11 mouse cellular contexts compared by ENCODE assay signal in genomic region chr8:91806720-91807241, GRCm38 (mm10). TPM values are rescaled to one million over a fixed set of nuclear protein-coding genes. Genes with fewer than 3 reads are reported as not detected.
DNase-seq lines count a peak whose midpoint lies in the region; ATAC-seq and TF ChIP-seq lines count a peak whose summit lies in the region.
"Had no signal": no experiment of that assay in that cellular context is flagged by ENCODE, and none has a peak within 500 bp of the region (broad histone marks: within the 10 kb centered on the region; RNA-seq: fewer than 3 reads in every experiment).

No protein-coding gene starts in this region.

- no peak overlapping the region for H3K27ac ChIP-seq in liver, embryonic 11.5 days (ENCODE audit: low read depth, low read length)
- H3K27ac ChIP-seq in liver, postnatal 0 days (ENCODE audit: low read depth): no peak overlapping the region
- no peak overlapping the region for H3K27ac ChIP-seq in kidney, adult 2 months (ENCODE audit: insufficient read depth, low read depth, low read length)
- peak overlapping the region; percentile 89 for H3K27ac ChIP-seq in lung, embryonic 16.5 days (ENCODE audit: low read length)
- no peak overlapping the region for H3K27ac ChIP-seq in neural tube, embryonic 14.5 days (ENCODE audit: low read depth, low read length)

- H3K4me3 ChIP-seq in liver, embryonic 11.5 days (ENCODE audit: low read depth, low read length): no peak overlapping the region
- H3K4me3 ChIP-seq in liver, postnatal 0 days (ENCODE audit: low read depth, low read length): no peak overlapping the region
- H3K4me3 ChIP-seq in kidney, adult 2 months (ENCODE audit: insufficient read depth, low read depth, low read length): no peak overlapping the region
- H3K4me3 ChIP-seq in lung, embryonic 16.5 days (ENCODE audit: low read length): peak overlapping the region; percentile 45
- no peak overlapping the region for H3K4me3 ChIP-seq in neural tube, embryonic 14.5 days (ENCODE audit: low read depth, low read length)

- no peak overlapping the region for H3K9ac ChIP-seq in liver, embryonic 11.5 days (ENCODE audit: low read depth, low read length)
- no peak overlapping the region for H3K9ac ChIP-seq in liver, postnatal 0 days (replicated peaks)
- peak overlapping the region; percentile 64 for H3K9ac ChIP-seq in lung, embryonic 16.5 days (ENCODE audit: low read length)
- no peak overlapping the region for H3K9ac ChIP-seq in neural tube, embryonic 14.5 days (replicated peaks; ENCODE audit: low read depth, low read length)

- peak overlapping the region; percentile 43 for H3K4me2 ChIP-seq in liver, embryonic 11.5 days
- H3K4me2 ChIP-seq in liver, postnatal 0 days (ENCODE audit: low read depth, low read length): no peak overlapping the region
- peak overlapping the region; percentile 69 for H3K4me2 ChIP-seq in lung, embryonic 16.5 days (ENCODE audit: low read depth, low read length)
- H3K4me2 ChIP-seq in neural tube, embryonic 14.5 days (ENCODE audit: low read depth, low read length): peak overlapping the region; percentile 26; the same call in 1 of the 2 replicates

- WGBS in liver, embryonic 11.5 days: 7% methylated on average over 12 of the region's 12 CpGs
- 10% methylated on average over 12 of the region's 12 CpGs for WGBS in liver, postnatal 0 days (ENCODE audit: insufficient replicate concordance)
- 43% methylated on average over 12 of the region's 12 CpGs for WGBS in kidney, adult 2 months
- WGBS in lung, embryonic 16.5 days: 11% methylated on average over 12 of the region's 12 CpGs
- 17% methylated on average over 12 of the region's 12 CpGs for WGBS in neural tube, embryonic 14.5 days

- no peaks in the 10 kb centered on the region for H3K9me3 ChIP-seq in liver, embryonic 11.5 days (ENCODE audit: control insufficient read depth, low read length)
- H3K9me3 ChIP-seq in liver, postnatal 0 days (ENCODE audit: low read length): no peaks in the 10 kb centered on the region
- H3K9me3 ChIP-seq in lung, embryonic 16.5 days (ENCODE audit: control insufficient read depth, low read length): no peaks in the 10 kb centered on the region
- H3K9me3 ChIP-seq in neural tube, embryonic 14.5 days (ENCODE audit: control insufficient read depth, low read length): no peaks in the 10 kb centered on the region

- H3K27me3 ChIP-seq in liver, embryonic 11.5 days (replicated peaks; ENCODE audit: control insufficient read depth, insufficient read depth, low read length): peaks cover 75% of the 10 kb centered on the region
- H3K27me3 ChIP-seq in liver, postnatal 0 days (ENCODE audit: insufficient read depth, low read length): peaks cover 74% of the 10 kb centered on the region
- H3K27me3 ChIP-seq in kidney, adult 2 months (replicated peaks; ENCODE audit: control insufficient read depth, insufficient read depth, low read length): no peaks in the 10 kb centered on the region
- peaks cover 49% of the 10 kb centered on the region for H3K27me3 ChIP-seq in lung, embryonic 16.5 days (ENCODE audit: control insufficient read depth, insufficient read depth, low read depth, low read length)
- peaks cover 46% of the 10 kb centered on the region for H3K27me3 ChIP-seq in neural tube, embryonic 14.5 days (ENCODE audit: control insufficient read depth, insufficient read depth, low read length)

- TF ChIP-seq POLR2A in kidney, adult 2 months (IDR thresholded peaks at IDR 0.05; ENCODE audit: low read depth, low read length): no peak

- no peak for DNase-seq in liver, embryonic 11.5 days (ENCODE audit: low spot score)
- no peak for DNase-seq in liver, postnatal 0 days
- peak; percentile 64 for DNase-seq in kidney, adult 2 months
- DNase-seq in adrenal gland, adult 18-20 months (ENCODE audit: low spot score in 2 of 2): no peak
- DNase-seq in thymus, postnatal 4 days: no peak
- DNase-seq in left cerebral cortex, adult 8-10 months (ENCODE audit: low spot score in 2 of 2): no peak
- DNase-seq: thymus, adult 18-20 months had no signal

- no peak for ATAC-seq in liver, embryonic 11.5 days (replicated peaks; ENCODE audit: low FRiP score)
- ATAC-seq in liver, postnatal 0 days: no peak
- ATAC-seq in lung, embryonic 16.5 days (ENCODE audit: low read depth): peak; percentile 18; the same call in 1 of the 2 replicates
- no peak for ATAC-seq in neural tube, embryonic 14.5 days (ENCODE audit: low read depth)

- no peak for TF ChIP-seq CTCF in liver, postnatal 0 days (IDR thresholded peaks at IDR 0.05; ENCODE audit: low read depth)
- no peak for TF ChIP-seq CTCF in kidney, adult 2 months (conservative IDR thresholded peaks at IDR 0.05; ENCODE audit: insufficient read depth, insufficient read length, low read depth, low read length)

- TF ChIP-seq EP300 in liver, postnatal 0 days (IDR thresholded peaks at IDR 0.05; ENCODE audit: low read depth): no peak

- H3K36me3 ChIP-seq in liver, embryonic 11.5 days (ENCODE audit: control insufficient read depth, insufficient read depth, low read length): no peaks in the 10 kb centered on the region
- H3K36me3 ChIP-seq in liver, postnatal 0 days (replicated peaks; ENCODE audit: insufficient read depth, low read length): no peaks in the 10 kb centered on the region
- H3K36me3 ChIP-seq in kidney, adult 2 months (ENCODE audit: control insufficient read depth, insufficient read depth, low read length): no peaks in the 10 kb centered on the region
- no peaks in the 10 kb centered on the region for H3K36me3 ChIP-seq in lung, embryonic 16.5 days (ENCODE audit: control insufficient read depth, insufficient read depth, low read length)
- no peaks in the 10 kb centered on the region for H3K36me3 ChIP-seq in neural tube, embryonic 14.5 days (ENCODE audit: control insufficient read depth, insufficient read depth, low read length)
- H3K36me3 ChIP-seq: G1E had no signal

- H3K4me1 ChIP-seq in liver, embryonic 11.5 days (replicated peaks; ENCODE audit: control insufficient read depth, insufficient read depth, low read length): peaks cover 10% of the 10 kb centered on the region
- peaks cover 13% of the 10 kb centered on the region for H3K4me1 ChIP-seq in liver, postnatal 0 days (ENCODE audit: insufficient read depth)
- no peaks in the 10 kb centered on the region for H3K4me1 ChIP-seq in kidney, adult 2 months (ENCODE audit: control insufficient read depth, insufficient read depth, low read length)
- no peaks in the 10 kb centered on the region for H3K4me1 ChIP-seq in lung, embryonic 16.5 days (replicated peaks; ENCODE audit: control insufficient read depth, insufficient read depth, low read length)
- H3K4me1 ChIP-seq in neural tube, embryonic 14.5 days (ENCODE audit: control insufficient read depth, insufficient read depth, low read length): peaks cover 21% of the 10 kb centered on the region; the same call in 1 of the 2 replicates

RNA-seq across cellular contexts. Expression of gene Irx3, which starts 4.9 kb away (rescaled TPM):
- polyA plus RNA-seq in liver, embryonic 11.5 days (2014; fragmentation: Nextera tagmentation; extraction: Ambion mirVana): 1.5 and 1.7 TPM in 2 replicates
- polyA plus RNA-seq in liver, postnatal 0 days (2015; fragmentation: Nextera tagmentation; extraction: Ambion mirVana): not detected in 2 replicates
- 22.3 and 28.5 TPM in 2 replicates for polyA plus RNA-seq in kidney, adult 2 months (2012; rRNA removed)
- 20.7 and 24.8 TPM in 2 replicates for polyA plus RNA-seq in lung, embryonic 16.5 days (2015; fragmentation: Nextera tagmentation; extraction: Ambion mirVana)
- 4.1 and 4.5 TPM in 2 replicates for polyA plus RNA-seq in neural tube, embryonic 14.5 days (2014; fragmentation: Nextera tagmentation; extraction: Ambion mirVana)
- 10 to 100 TPM in 1 of 2 experiments, 1 to 10 TPM in 1; 6.3 to 10.0 TPM for total RNA-seq in adrenal gland, adult 18-20 months (2021)
- total RNA-seq in left cerebral cortex, adult 8-10 months (2022): under 1 TPM; 0.22 to 0.78 (median 0.33) TPM
- total RNA-seq: common myeloid progenitor, adult 5-6 weeks had no signal
- polyA plus RNA-seq: G1E had no signal
